Mouse (Mus musculus): Measurements from ENCODE around the gene Tubg2. TPM values are rescaled to one million over a fixed set of nuclear protein-coding genes. Genes with fewer than 3 reads are reported as not detected.

Tubg2 gene
- total RNA-seq, 4 experiments from 2014 or later = 6.1 to 11.1 (median 9.9) TPM

DNA sequence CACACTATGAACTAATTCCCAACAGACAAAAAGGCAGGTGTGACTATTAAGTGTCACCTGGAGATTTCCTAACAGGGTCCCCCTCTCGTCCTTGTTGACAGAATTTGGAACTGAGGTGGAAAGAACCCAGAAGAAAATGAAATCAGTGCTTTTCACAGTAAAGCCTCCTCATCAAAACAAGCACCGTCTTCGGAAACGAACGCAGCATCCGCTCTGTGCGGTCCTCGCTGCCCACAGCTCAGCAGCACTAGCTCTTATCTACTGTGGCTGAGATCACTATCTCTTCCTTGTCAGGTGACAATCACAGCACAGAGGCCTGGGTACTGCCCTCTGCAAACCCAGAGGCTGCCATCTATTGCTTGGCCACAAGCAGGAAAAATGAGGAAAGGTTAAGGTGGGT lies 40.5 kb downstream of the Tubg2 start:
- no peak for DNase-seq

DNA sequence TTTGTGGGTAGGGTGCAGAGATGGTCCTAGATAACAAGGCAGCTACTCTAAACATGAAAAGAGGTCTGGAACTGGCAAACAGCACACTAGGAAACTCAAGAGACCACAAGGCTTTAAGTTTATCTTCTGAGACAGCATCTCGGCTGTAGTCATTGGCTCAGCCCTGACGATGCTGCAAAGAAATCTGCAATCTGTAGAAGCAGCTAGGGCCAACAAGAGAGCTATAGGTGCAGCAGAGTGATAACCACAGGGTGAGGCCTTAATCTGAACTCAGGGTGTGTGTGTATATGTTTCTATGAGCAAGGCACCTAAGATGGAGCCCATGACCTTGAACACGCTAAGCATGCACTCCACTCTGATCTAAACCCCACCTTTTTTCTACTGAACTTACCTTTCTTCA lies 43.8 kb downstream of the Tubg2 start:
- no peak for DNase-seq

DNA sequence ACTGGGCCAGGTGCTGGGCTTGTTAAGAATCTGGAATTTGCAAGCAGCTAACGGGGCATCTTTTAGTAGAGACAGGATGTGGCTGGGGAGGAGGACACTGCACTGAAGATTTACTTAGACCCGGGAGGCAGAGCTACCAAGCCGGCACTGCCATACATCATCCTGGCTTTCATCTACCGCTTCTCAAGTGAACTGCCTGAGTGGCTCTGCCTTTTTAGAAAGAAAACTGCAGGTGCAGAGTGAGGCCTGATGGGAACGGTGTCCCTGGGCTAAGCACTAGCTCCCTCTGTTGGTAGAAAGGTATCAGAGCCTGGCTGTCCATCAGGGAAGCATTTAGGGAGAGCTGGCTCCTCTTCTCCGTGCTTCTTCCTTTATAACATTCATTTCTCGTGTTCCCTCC lies 45.3 kb downstream of the Tubg2 start:
- DNase-seq = no peak

Small RNAs within 50 kb of the gene (microRNA-seq; reads per million reads assigned to microRNA genes)
- gene Gm27626 = 0 reads per million in 2 experiments

Other genes starting within 250 kb of the Tubg2 start
- gene Stat3, start 216.4 kb upstream of the Tubg2 start, total RNA-seq (2022) = 100 to 1,000 TPM in 1 of 4 experiments, 10 to 100 TPM in 3; 84.0 to 116 (median 95.7) TPM
- 100 to 1,000 TPM; 321 to 363 (median 344) TPM for gene Cavin1, start 185.0 kb upstream of the Tubg2 start, total RNA-seq (2022)
- gene Atp6v0a1, start 146.5 kb upstream of the Tubg2 start, total RNA-seq (2022) = 100 to 1,000 TPM; 155 to 222 (median 186) TPM
- 10 to 100 TPM; 45.3 to 51.8 (median 49.6) TPM for gene Naglu, start 85.9 kb upstream of the Tubg2 start, total RNA-seq (2022)
- 1 to 10 TPM; 1.7 to 2.4 (median 2.0) TPM for gene Hsd17b1, start 77.5 kb upstream of the Tubg2 start, total RNA-seq (2022)
- 100 to 1,000 TPM in 2 of 4 experiments, 10 to 100 TPM in 2; 70.8 to 104 (median 89.9) TPM for gene Coasy, start 73.3 kb upstream of the Tubg2 start, total RNA-seq (2022)
- 10 to 100 TPM; 38.1 to 69.0 (median 47.6) TPM for gene Mlx, start 68.6 kb upstream of the Tubg2 start, total RNA-seq (2022)
- gene Psmc3ip, start 60.5 kb upstream of the Tubg2 start, total RNA-seq (2022) = 1 to 10 TPM; 3.6 to 5.9 (median 4.2) TPM
- gene Retreg3, start 36.0 kb upstream of the Tubg2 start, total RNA-seq (2022) = 10 to 100 TPM; 48.0 to 56.4 (median 50.8) TPM
- gene Tubg1, start 36.0 kb upstream of the Tubg2 start, total RNA-seq (2022) = 10 to 100 TPM; 34.2 to 43.3 (median 36.8) TPM
- gene Cntnap1, start 14.6 kb downstream of the Tubg2 start, total RNA-seq (2022) = 1 to 10 TPM; 5.7 to 7.4 (median 6.4) TPM
- 10 to 100 TPM; 26.9 to 44.3 (median 30.4) TPM for gene Plekhh3, start 15.4 kb downstream of the Tubg2 start, total RNA-seq (2022)
- gene Ccr10, start 19.5 kb downstream of the Tubg2 start, total RNA-seq (2022) = under 1 TPM; 0.15 to 0.70 (median 0.36) TPM
- 10 to 100 TPM; 39.9 to 59.3 (median 47.7) TPM for gene Ezh1, start 70.6 kb downstream of the Tubg2 start, total RNA-seq (2022)
- gene Ramp2, start 90.1 kb downstream of the Tubg2 start, total RNA-seq (2022) = 10 to 100 TPM; 26.3 to 56.5 (median 40.7) TPM
- gene Vps25, start 97.8 kb downstream of the Tubg2 start, total RNA-seq (2022) = 100 to 1,000 TPM; 109 to 120 (median 113) TPM
- gene Wnk4, start 104.7 kb downstream of the Tubg2 start, total RNA-seq (2022) = 1 to 10 TPM; 2.8 to 6.7 (median 4.9) TPM
- under 1 TPM; 0.40 to 0.62 (median 0.57) TPM for gene Cntd1, start 123.1 kb downstream of the Tubg2 start, total RNA-seq (2022)
- 10 to 100 TPM; 67.9 to 76.1 (median 74.4) TPM for gene Coa3, start 123.2 kb downstream of the Tubg2 start, total RNA-seq (2022)
- gene Becn1, start 146.4 kb downstream of the Tubg2 start, total RNA-seq (2022) = 100 to 1,000 TPM; 161 to 204 (median 178) TPM
- 100 to 1,000 TPM; 120 to 143 (median 125) TPM for gene Psme3, start 160.3 kb downstream of the Tubg2 start, total RNA-seq (2022)
- 1 to 10 TPM; 4.9 to 10.0 (median 6.8) TPM for gene Aoc2, start 169.2 kb downstream of the Tubg2 start, total RNA-seq (2022)
- gene Aoc3, start 174.7 kb downstream of the Tubg2 start, total RNA-seq (2022) = 100 to 1,000 TPM in 1 of 4 experiments, 10 to 100 TPM in 3; 22.9 to 107 (median 42.7) TPM
- 1 to 10 TPM; 2.7 to 5.1 (median 4.6) TPM for gene G6pc, start 211.7 kb downstream of the Tubg2 start, total RNA-seq (2022)

All from adrenal gland, adult 8-10 months (tissue).